Mouse (Mus musculus) heart, adult 2 months (tissue): ENCODE measurements around the gene Gpr108.

Experiments used
- CTCF ChIP-seq: fragments of 200-600 bp; IDR thresholded peaks from 2 replicates; pipeline ENCODE4 v1.8.1; 2022; ENCODE audit warnings: antibody characterized with exemption, mild to moderate bottlenecking, moderate library complexity
- EP300 ChIP-seq: fragments of 200-500 bp; IDR thresholded peaks from 2 replicates; pipeline ENCODE4 v1.6.1; 2011; ENCODE audit warnings: low read depth, low read length, control low read depth; ENCODE audit not compliant: insufficient read depth

GRCm38 (mm10) chr17:57229851-57230727 is 18.2 kb downstream of the Gpr108 start:
- TF ChIP-seq EP300 (no peak), CTCF (no peak)
